Mouse (Mus musculus) megakaryocyte-erythroid progenitor cell, adult 5-6 weeks (primary cell): ENCODE data around the gene Tcf12. TPM values are rescaled to one million over a fixed set of nuclear protein-coding genes. Genes with fewer than 3 reads are reported as not detected.
A peak's percentile ranks its signal among the peaks of the same experiment; 100 is the strongest.

Experiments used
- ATAC-seq: replicated peaks from 2 replicates; pipeline ENCODE4 v1.8.0; 2016; ENCODE audit warnings: mild to moderate bottlenecking, inconsistent platforms; ENCODE audit not compliant: severe bottlenecking, poor library complexity, low FRiP score, low TSS enrichment
- total RNA-seq, 2 experiments: library from RNA; stranded (forward) in 1 of 2; stranded (reverse) in 1 of 2; fragments of 200-1000, 215-1000 nt in 1 of 2; fragments of >200 nt in 1 of 2; fragmentation: Nextera tagmentation in 1 of 2; gene quantifications; 2 replicates each; pipeline ENCODE4 v1.2.3; 2014 to 2017

Tcf12 gene
- total RNA-seq (2014; fragmentation: Nextera tagmentation): 118 and 133 TPM in 2 replicates
- total RNA-seq (2017): 47.3 and 57.1 TPM in 2 replicates

DNA sequence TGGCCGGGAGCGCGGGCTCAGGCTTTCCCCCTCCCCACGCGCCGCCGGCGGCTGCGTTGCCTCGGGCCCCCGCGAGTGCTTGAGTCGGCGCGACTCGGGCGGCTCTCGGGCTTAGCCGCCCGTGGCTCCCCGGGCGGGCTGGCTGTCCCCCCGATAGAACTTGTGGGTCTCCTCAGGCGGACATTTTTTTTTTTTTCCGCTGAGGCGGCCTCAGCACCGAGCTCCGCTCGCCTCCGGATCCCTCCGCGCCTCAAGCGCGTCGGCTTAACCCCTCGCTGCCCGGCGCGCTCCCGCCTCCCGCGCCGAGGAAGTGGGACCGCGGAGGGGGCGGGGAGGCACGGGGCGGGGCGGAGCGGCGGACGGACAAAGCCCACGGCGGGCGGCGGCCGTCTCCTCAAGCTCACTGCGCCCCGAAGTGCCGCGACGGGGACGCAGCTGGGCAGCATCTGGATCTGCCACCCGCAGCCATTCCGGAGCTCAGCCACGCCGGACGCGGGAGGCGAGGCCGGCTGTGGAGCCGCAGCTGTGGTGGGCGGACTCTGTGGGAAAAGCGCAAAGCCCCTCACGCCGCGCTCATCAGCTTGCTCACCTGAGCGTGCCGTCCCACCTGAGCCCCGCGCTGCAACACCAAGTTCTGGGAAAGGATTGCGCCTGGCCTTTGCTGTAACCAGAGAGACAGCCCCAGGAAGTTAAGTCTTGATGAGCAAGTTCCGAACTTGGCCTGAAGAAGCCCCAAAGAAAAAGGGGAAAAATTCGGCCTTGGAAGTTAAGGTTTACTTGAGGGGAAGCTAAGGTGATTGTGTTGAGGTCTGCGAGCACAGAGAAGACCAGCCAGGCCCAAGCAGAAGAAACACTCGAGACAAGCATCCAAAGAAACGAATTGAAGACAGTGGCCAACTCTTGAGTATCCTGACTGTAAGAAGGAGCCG, at the start of gene Tcf12:
Gene Tcf12, minus strand, starts transcription at position 250 of the 929 bp plus-strand sequence.
- peak; percentile 56 for ATAC-seq

DNA sequence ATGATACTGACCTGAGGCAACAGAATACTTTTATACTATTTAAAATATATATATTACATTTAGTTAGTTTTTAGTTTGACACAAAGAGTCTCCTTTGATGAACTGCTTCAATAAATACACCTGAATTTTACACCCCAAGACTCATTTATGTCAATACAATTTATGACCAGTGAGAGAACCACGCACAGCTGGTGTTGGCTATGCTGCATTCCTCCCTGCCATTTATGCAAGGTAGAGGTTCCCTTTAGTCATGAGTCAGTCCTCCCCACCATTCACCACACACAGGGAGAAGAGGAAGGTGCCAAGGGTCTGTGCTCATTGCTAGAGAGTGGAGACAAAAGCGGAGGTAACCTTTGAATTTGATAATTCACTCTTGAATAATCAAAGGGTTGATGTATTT, 46.7 kb upstream of the Tcf12 start:
- ATAC-seq: no peak

DNA sequence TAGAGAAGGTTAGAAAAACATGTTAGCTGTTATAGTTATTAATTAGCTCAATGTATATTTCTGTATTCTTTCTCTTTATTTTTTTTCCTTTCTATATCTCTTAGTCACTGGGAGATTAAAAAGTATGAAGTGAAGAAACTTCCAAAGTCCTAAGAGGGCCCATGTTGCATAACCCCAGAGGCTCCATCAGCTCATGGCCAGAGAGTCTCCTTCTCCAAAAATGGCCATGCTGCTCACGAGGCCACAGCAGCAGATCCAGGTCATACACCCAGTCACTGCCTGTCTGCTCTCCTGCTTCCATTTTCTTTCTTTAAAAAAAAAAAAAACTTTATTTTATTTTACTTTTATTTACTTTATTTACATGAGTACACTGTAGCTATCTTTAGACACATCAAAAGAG, 45.4 kb upstream of the Tcf12 start:
- no peak for ATAC-seq

DNA sequence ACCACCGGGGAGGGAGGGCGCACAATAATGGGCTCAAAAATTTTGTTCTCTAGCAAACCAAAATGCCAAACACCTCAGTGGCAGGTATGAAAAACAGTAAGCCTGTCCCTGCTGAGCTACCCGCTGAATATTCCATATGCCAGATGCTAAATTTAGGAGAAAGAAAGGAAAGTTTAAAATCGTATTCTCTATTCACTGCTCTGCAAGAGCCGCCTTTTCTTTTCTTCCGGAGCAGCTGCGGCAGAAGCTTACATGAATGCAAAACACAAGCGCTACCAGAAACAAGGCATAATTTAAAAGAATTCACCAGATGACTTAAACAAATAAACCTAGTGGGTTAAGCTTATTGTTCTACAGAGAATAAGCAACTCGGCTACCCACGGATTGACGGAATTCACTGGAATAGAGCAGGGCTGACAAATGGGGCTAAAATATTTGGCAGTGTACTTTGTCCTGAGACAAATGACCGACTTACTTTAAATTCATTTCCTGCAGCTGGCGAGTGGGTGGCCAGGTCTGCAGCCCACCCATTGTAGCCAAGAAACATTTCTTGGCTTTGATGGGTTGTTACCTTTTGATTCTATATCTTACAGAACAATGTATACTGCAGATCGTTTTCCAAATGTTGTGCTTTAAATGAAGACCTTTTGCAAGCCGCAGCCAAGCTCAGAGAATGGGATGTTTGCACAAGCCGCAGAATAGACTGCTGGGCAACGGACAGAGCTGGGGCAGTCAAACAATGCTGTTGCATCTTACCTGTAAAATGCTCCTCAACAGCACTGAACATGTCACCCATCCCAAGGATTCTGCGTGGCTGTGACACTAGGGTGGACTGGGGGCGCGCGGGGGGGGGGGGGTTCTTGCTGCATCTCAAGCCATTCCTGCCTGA, 43.8 kb upstream of the Tcf12 start:
- no peak for ATAC-seq

DNA sequence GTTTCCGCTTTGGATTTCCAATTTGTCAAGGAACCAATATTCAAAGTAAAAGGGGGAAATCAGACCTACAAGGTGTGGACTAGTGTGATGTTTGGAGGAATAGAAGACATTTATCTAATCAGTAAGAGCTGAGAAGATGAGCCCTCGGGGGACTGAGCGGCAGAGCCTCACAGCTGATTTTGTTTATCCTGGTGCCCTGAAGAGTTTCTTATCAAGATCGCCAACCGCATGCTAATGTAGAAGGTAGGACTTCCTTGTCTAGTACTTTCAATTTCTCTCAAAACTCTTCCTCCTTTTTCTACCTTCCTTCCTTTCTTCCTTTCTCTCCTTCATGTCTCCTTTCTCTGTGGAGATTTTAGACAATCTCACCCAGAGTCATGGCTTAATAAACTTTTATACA, 32.5 kb upstream of the Tcf12 start:
- peak; percentile 59; the same call in 1 of the 2 replicates for ATAC-seq

DNA sequence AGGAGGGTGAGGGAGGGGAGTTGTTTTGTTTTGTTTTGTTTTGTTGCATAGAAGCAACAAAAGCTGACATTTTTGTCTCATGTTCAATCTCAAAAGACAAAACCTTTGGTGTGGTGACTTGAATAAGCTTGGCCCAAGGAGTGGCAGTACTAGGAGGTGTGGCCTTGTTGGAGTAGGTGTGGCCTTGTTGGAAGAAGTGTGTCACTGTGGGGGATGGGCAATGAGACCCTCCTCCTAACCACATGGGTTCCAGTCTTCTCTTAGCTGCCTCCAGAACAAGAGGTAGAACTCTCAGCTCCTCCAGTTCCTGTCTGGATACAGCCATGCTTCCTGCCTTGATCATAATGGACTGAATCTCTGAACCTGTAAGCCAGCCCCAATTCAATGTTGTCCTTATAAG, 26.2 kb upstream of the Tcf12 start:
- ATAC-seq: no peak

DNA sequence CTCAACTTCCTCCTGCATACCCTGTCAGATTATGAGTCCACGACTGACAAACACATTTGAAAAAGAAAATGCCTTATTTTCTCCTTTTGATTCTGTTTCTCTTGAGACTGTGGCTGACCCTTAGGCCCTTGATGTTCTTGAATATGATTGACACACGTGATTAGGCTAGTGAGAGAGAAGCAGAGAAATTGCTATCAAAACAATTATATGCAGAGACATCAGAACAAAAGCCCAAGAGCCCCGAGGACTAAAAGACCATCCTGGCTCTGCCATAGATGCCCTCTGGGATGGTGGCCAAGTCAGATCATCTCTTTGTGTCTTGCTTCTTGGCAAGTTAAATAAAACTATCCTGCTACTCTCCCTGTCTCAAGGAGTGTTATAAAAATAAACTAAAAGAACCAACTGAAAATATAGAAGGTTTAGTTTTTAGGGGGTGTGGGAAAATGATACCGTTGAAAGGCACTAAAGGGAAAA, 22.1 kb upstream of the Tcf12 start:
- no peak for ATAC-seq

DNA sequence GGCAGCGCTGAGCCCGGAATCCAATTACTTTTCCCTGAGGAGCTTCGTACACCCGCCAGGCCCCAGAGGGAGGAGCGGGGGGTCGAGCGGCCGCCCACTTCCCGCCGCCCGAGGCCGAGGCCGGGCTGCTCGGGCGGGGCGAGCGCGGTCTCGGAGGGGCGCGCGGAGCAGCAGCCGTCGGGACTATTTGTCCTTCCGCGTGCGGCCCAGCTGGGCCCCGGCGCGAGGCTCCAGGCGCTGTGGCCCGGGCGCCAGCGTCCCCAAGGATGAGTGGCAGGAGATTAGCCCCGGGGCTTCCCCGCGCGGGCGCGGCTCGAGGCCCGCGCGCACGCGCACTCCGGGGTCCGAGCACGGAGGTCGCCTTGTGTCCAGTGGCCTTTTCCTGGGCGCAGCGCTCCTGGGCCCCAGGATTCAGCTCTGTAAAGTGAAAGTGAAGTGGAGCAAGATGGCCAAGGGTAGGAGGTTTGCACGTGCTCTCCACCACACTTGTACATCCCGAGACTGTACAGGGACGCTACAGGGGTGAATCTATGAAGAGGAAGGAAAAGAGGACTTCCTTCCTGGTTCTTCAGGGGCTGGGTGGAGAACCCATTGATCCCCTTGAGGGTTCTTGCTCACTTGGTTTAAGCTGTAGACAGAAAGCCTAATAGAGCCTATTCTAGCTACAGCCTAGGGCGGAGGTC, 21.6 kb upstream of the Tcf12 start:
- peak; percentile 74 for ATAC-seq

DNA sequence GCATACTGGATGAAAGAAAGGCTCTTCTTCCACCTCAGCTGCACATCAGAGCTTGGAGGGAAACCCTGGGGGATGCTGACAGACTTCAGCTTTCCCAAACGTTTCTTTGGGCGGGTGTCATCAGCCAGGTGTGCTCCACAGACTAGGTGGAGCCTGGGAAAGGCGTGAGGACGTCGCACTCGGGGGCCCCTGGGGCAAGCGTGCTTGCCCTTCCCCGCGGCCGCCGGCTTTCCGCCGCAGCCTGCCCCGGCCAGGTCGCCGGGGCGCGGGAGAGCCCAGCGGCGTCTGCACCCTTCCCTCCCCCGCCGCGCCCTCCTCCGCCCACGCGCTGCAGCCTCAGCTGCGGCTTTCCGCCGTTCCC, 21.0 kb upstream of the Tcf12 start:
- ATAC-seq: peak; percentile 49

DNA sequence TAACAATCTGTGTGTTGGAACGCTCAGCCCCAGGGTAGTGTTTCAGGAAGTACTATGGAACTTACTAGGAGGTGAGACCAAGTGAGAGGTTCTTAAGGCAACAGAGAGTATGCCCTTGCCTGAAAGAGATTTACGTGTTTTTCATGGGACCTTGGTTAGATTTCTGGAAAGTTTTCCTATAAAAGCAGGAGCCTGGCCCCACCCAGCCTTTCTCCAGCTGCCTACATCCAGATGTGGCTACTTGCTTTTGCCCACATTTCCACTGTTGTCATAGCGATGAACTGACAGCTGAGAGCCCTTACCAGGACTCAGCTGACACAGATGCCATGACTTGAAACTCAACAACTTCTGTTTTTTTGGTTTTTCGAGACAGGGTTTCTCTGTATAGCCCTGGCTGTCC, 18.2 kb upstream of the Tcf12 start:
- ATAC-seq: no peak

DNA sequence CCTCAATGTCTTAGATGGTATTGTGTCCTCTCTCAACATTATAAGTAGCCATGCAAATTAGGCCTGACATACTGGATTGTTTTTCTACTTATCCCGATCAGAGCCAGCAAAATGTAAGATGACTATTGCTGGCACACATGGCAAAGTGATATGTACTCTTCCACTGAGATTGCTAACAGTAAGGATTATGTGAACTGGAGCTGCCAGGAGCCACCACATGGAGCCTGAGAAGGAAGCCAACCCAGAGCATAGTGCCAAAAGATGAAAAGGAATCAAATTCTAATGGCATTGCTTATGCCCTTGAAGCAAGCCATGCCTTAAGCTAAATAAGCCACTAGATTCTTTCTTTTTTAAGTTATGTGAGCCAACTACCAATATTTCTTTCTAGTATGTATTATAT, 13.8 kb upstream of the Tcf12 start:
- no peak for ATAC-seq

DNA sequence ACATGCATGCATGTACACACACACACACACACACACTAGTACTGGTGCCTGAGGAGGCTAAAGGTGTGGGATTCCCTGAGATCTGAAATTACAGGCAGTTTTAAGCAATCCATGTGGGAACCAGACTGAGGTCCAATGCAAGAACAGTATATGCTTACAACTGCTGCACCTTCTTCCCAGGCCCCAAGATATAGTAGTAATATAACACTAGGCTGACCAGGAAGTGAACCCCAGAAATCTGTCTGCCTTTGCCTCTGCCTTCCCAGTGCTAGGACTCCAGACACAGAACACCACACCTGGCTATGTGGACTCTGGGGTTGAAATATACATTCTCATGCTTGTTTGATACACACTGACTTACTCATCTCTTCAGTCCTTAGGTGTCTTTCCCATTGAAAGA, 6.8 kb upstream of the Tcf12 start:
- no peak for ATAC-seq

DNA sequence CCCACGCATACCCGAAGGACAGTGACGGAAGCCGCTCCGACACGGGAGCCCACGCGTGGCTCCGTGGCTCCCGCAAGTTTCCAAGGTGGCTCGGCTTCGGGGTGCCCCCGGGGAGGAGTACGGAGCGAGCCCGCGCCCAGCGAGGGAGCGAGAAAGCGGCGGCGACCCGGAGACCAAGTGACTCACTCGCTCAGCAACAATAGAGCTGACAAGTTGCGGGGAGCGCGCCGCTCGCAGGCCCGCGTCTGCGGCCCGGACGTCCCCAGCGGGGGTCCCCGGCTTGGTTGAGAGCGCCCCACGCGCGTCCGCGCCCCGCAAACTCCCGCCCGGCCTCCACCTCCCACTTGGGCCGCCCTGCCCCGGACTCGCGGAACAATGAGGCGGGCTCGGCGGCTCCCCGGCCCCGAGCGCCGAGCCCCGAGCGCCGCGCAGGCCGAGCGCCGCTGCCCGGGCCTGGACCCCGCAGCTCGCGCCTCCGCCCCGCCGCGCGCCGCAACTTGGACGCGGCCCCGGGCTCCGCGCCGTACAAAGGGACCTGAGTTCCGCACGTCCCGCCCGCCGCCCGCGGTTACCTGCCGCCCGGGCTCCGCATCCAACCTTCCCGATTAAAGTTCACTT, 558 bp downstream of the Tcf12 start:
- ATAC-seq: peak; percentile 47; the same call in 1 of the 2 replicates

DNA sequence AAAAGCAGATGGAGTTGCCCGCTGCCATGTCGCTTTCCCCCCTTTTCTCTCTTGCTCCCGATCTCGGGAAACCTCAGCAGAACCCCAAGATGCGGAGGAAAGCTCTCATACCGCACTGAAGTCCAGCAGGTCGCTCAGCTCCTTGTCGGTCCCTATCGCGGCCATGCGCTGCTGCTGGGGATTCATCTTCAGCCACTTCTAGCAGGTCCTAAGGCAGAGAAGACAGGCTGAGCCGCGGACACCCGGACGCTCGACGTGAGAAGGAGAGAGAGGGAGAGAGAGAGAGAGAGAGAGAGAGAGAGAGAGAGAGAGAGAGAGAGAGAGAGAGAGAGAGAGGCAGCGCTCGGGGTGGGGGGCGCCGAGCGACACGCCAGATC, 1.1 kb downstream of the Tcf12 start:
- peak; percentile 45; the same call in 1 of the 2 replicates for ATAC-seq

DNA sequence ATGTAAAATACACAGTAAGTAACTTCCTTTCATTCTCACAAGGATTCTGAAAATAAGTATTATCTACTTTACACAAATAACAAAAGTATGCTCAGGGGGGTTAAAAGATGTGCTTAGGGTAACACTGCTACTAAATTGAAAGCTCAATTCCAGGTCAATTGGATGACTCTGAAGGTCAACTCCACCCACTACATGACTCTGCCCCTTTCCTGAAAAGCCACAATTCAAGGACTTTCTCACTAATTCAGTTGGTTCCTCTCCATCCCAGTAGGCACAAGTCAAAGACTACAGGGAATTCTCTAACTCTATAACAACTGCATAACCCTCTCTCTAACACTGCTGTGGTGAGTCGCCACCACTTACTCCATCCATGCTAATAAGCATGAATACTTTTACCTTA, 8.2 kb downstream of the Tcf12 start:
- ATAC-seq: no peak

DNA sequence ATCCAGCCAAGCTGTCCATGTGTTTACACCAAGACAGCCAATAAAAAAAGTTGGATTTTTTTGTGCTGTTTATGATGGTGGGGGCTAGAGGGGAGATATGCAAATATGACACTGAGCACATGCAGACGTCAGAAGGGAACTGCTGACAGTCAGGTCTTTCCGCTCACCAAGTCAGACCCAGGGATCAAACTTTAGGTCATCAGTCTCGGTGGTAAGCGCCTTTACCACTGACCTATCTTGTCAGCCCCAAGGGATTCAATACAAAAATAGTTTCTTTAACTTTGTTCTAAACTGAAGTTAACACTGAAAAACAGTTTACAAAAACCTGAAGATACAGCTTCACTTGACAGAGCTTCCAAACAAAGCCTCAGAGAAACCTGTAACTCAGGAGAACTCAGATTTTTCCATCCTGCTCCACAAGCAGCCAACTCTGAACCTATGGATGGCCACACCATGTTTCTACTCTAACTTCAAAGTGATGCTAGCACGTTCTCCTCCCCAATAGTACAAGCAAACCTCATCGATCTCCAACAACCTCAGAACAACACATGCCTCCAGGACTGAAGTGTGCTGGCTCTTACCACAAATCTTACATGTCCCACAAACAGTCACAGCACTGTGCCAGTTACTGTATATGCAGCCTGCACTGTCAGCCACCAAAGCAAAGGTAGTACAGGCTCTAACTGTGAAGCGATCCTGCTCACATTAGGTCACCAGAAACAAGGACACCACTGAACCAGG, 11.6 kb downstream of the Tcf12 start:
- 0 out of 2 replicates have a peak, but pooled peaks have one; percentile 22 for ATAC-seq

DNA sequence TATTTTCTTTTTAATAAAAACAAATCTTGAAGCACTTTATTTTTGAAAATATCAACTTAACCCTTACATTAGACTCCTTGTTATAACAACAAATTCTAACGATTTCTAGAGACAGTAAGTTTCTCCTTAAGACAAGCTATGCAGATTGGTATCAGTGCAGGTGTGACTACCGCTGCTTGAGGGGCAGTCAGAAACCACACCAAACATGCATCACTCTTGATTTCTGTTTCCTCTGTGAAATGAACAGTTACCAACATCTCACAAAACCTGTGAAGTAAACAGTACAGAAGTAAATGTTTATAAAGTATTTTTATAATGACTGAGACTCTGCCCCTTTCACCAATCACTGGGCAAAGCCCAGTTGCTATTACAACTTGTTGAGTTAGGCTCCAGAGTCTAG, 13.6 kb downstream of the Tcf12 start:
- ATAC-seq: no peak

DNA sequence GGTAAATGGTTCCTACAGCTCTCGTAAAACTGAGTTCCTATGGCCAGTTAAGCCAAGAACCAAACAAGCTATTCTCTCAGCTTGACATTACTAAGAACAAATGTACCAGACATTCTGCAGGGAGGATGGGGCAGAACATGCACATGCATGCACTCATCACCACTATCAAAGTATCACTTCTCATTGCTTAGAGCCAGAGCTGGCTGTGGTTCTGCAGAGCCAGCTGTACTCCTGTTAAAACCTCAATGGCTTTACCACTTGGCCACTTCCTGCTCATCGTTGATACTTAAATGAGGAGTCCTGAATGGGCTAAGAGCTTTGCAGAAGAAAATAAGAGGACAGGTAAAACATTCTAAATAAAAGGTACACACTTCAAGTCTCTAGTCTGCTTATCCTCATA, 14.6 kb downstream of the Tcf12 start:
- ATAC-seq: no peak

DNA sequence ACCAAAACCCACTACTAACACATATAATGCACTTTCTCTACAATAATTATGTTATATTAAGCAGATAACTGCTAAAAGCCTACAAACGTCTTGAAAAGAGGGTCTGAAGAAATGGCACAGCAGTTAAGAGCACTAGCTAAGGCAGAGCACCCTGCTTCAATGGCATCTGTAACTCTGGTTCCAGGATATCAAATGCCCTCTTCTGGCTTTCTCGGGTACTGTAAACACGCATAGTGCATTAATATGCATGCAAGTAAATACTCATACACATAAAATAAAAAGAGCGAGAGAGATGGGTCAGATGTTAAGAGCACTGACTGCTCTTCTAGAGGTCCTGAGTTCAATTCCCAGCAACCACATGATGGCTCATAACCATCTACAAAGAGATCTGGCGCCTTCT, 17.0 kb downstream of the Tcf12 start:
- 0 out of 2 replicates have a peak, but pooled peaks have one; percentile 61 for ATAC-seq
